In genomic region chr5:110420201-110420600, GRCm38 (mm10) we compare ENCODE assay signal across 14 mouse cellular contexts. TPM values are rescaled to one million over a fixed set of nuclear protein-coding genes. Genes with fewer than 3 reads are reported as not detected.
DNase-seq lines count a peak whose midpoint lies in the region; TF ChIP-seq lines count a peak whose summit lies in the region.
"Had no signal": no experiment of that assay in that cellular context is flagged by ENCODE, and none has a peak within 500 bp of the region (broad histone marks: within the 10 kb centered on the region; RNA-seq: fewer than 3 reads in every experiment).

No protein-coding gene starts in this region.

- peaks cover 69% of the 10 kb centered on the region for H3K4me1 ChIP-seq in cerebellum, adult 2 months (ENCODE audit: control insufficient read depth, insufficient read depth, low read length)

- H3K4me3 ChIP-seq in cerebellum, adult 2 months (replicated peaks; ENCODE audit: insufficient read depth, low read depth, low read length): no peak overlapping the region
- H3K4me3 ChIP-seq in layer of hippocampus, adult 2 months: no peak overlapping the region
- H3K4me3 ChIP-seq: forebrain, embryonic 13.5 days; heart, embryonic 10.5 days; hindbrain, embryonic 12.5 days had no signal

- 0 out of 2 replicates have a peak overlapping the region, but pooled peaks have one; percentile 32 for H3K27ac ChIP-seq in cerebellum, adult 2 months (ENCODE audit: insufficient read depth, low read length)
- H3K27ac ChIP-seq in layer of hippocampus, adult 2 months: peak overlapping the region; percentile 68; the same call in 1 of the 2 replicates
- H3K27ac ChIP-seq: forebrain, embryonic 13.5 days; heart, embryonic 10.5 days; hindbrain, embryonic 12.5 days had no signal

- WGBS in cerebellum, adult 2 months: 43% methylated on average over 4 of the region's 4 CpGs

- no peak for TF ChIP-seq CTCF in cerebellum, adult 2 months (IDR thresholded peaks at IDR 0.05; ENCODE audit: borderline replicate concordance, insufficient read depth, low read depth, low read length)
- no peak for TF ChIP-seq CTCF in layer of hippocampus, adult 2 months (conservative IDR thresholded peaks at IDR 0.05)

- no peaks in the 10 kb centered on the region for H3K27me3 ChIP-seq in cerebellum, adult 2 months (ENCODE audit: control insufficient read depth, insufficient read depth, low read length)
- H3K27me3 ChIP-seq: forebrain, embryonic 13.5 days had no signal

- peak in 1 of 2 experiments; percentile 51 for DNase-seq in cerebellum, adult 2 months
- DNase-seq in cerebellum, adult 8-10 months: no peak
- DNase-seq in layer of hippocampus, adult 2 months (ENCODE audit: low spot score in 2 of 2): no peak
- no peak for DNase-seq in layer of hippocampus, adult 8-10 months (ENCODE audit: low spot score in 2 of 2)
- peak; percentile 28 for DNase-seq in brain, adult 2 months (ENCODE audit: low read depth, low spot score)
- DNase-seq in fat pad, adult 2 months (ENCODE audit: extremely low read depth, low read depth, low spot score): peak; percentile 46
- DNase-seq: adrenal gland, adult 2 months; cerebellum, adult 9-11 months; heart, adult 18-20 months; heart, postnatal 10 days; heart, postnatal 4 days had no signal

- TF ChIP-seq POLR2A in cerebellum, adult 2 months (IDR thresholded peaks at IDR 0.05; ENCODE audit: borderline replicate concordance, insufficient read depth, low read length): no peak

RNA-seq across cellular contexts. Expression of gene Fbrsl1, which starts 28.1 kb away (rescaled TPM):
- 65.4 and 72.7 TPM in 2 replicates for polyA plus RNA-seq in cerebellum, adult 2 months (2012; rRNA removed)
- total RNA-seq in layer of hippocampus, adult 2 months (2021): 10 to 100 TPM; 79.9 to 94.0 TPM
- total RNA-seq in layer of hippocampus, adult 8-10 months (2022): 10 to 100 TPM; 64.9 to 81.4 (median 71.7) TPM

Comparison
In these comparisons a context has a peak if more than half of its experiments do, and no peak if none do; other contexts are left out.
1. DNase-seq: peak in brain, adult 2 months (single experiment) and fat pad, adult 2 months (single experiment); none in cerebellum, adult 8-10 months (single experiment), layer of hippocampus, adult 2 months (0 of 2) and layer of hippocampus, adult 8-10 months (0 of 2).